Mouse (Mus musculus) thymus, postnatal 14 days (tissue): ENCODE measurements around the gene Gnai2.
"Not testable (repeated sequence)": the region's sequence is repeated elsewhere in the genome, so short reads cannot be mapped to it uniquely, and the experiment has no call there.

Experiments used
- DNase-seq: peaks from one replicate; pipeline ENCODE4 v3.0.0; 2021

The Gnai2 gene

DNA sequence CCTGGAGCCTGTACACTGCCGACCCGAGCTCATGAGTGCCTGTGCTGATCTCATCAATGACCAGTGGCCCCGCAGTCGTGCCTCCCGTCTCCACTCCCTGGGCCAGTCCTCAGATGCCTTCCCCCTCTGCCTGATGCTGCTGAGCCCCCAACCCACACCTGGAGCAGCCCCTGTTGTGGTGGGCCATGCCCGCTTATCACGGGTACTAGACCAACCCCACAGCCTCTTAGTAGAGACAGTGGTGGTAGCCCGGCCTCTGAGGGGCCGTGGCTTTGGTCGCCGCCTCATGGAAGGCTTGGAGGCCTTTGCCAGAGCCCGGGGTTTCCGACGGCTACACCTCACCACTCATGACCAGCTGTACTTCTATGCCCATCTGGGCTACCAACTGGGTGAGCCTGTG, 52.0 kb downstream of the Gnai2 start:
- DNase-seq, result no peak

- DNase-seq, result no peak
These were observed 52.6 kb downstream of the Gnai2 start for GRCm38 (mm10) chr9:107582509-107583062.

DNA sequence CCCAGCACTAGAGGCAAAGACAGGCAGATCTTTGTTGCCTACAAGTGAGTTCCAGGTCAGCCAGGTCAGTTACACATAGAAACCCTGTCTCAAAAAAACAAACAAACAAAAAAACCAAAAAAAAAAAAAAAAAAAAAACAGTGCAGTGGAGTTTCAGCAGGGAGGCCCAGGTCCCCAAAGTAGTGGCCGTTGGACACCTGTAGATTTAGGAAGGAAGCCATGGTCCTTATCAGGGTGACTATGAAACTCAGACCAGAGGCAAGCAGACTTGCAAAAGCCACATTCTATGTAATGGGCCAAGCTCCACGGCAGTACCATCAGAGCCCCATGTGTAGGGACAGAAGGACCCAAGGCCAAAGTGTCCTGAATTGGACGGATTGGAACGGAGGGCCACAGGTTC, 53.6 kb downstream of the Gnai2 start:
- no peak for DNase-seq

DNA sequence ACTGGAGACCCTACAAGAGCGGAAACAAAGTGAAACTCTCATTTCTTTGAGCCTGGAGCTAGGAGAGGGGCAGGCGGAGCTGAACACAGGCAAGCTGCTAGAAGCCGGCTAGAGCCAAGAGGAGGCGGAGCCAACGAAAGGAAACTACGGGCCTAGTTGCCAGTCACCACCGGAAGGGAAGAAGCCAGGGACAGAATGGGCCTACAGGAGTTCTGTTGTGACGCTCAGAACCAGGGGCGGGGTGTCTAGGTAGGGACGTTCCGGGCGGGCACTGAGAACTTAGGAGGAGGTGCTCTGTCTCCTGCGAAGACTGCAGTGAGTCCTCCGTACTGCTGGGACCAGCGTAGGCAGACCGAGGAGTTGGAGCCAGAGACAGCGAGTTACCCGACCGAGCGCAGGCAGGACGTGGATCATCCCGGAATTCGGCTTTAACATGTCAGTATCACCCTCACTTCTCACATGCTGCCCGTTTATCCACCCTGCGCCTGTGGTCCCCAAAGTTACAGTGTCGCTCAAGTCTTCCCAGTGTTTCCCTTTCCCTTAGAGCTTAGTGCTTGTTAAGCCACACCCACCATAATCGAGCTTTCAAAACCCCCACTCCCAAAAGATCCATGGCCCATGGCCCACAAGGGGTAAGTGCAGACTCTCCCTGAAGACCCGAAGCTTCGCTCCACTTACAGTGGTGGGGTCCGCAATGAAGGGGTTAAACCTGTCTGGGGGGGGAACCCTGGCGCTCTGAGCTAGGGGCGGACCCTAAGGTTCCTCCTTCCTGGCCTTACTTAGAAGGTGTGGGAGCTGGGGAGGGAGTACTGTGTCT, 54.5 kb downstream of the Gnai2 start, which contains the start of gene Hyal3:
Gene Hyal3 (plus strand): TSS at position 318 of the 817 bp plus-strand sequence.
- peak; percentile 89 for DNase-seq

- no peak for DNase-seq
These were observed 55.9 kb downstream of the Gnai2 start for GRCm38 (mm10) chr9:107579023-107579900.

GRCm38 (mm10) chr9:107578587-107578986, 56.6 kb downstream of the Gnai2 start, which contains the start of gene Naa80:
Naa80 (plus strand) TSS chr9:107578887.
- no peak for DNase-seq

DNA sequence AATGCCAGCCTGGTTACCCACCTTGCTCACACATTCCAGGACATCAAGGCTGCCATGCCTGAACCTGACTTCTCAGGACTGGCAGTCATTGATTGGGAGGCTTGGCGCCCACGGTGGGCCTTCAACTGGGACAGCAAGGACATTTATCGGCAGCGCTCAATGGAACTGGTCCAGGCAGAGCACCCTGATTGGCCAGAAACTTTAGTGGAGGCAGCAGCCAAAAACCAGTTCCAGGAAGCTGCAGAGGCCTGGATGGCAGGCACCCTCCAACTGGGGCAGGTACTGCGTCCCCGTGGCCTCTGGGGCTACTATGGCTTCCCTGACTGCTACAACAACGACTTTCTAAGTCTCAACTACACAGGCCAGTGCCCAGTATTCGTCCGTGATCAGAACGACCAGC, 57.3 kb downstream of the Gnai2 start:
- no peak for DNase-seq

GRCm38 (mm10) chr9:107576357-107577107, 58.6 kb downstream of the Gnai2 start, which contains the start of gene Hyal1:
Hyal1 (plus strand) TSS chr9:107576927.
- no peak for DNase-seq

- DNase-seq, result no peak
These were observed 59.4 kb downstream of the Gnai2 start for GRCm38 (mm10) chr9:107575579-107576356.

GRCm38 (mm10) chr9:107573774-107574173, 61.4 kb downstream of the Gnai2 start:
- DNase-seq, result not testable (repeated sequence)

GRCm38 (mm10) chr9:107572327-107572662, 62.9 kb downstream of the Gnai2 start:
- no peak for DNase-seq

- no peak for DNase-seq
These were observed 63.4 kb downstream of the Gnai2 start for GRCm38 (mm10) chr9:107571534-107572326.

DNA sequence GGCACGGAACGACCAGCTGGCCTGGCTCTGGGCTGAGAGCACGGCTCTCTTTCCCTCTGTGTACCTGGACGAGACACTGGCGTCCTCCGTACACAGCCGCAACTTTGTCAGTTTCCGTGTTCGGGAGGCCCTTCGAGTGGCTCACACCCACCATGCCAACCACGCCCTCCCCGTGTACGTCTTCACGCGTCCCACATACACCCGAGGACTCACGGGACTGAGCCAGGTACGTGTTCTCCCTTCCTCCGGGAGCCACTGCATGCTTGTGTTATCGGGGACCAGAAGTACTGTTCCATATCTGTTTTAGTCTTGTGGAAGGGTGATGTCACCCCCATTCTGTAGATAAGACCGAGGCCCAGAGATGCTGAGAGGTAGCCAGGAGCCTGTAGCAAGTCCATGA, 64.3 kb downstream of the Gnai2 start:
- no peak for DNase-seq

DNA sequence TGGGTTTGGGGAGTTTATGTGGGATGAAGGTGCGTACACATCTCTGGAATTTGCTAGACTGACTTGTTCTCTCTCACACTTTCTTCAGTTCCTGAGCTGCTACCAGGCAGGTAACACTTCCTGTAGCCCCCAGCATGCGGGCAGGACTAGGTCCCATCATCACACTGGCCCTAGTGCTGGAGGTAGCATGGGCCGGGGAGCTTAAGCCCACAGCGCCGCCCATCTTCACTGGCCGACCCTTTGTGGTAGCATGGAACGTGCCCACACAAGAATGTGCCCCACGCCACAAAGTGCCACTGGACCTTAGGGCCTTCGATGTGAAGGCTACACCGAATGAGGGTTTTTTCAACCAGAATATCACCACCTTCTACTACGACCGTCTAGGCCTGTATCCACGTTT, 65.2 kb downstream of the Gnai2 start:
- DNase-seq, result peak; percentile 23

GRCm38 (mm10) chr9:107569270-107569669, 65.9 kb downstream of the Gnai2 start:
- no peak for DNase-seq

DNA sequence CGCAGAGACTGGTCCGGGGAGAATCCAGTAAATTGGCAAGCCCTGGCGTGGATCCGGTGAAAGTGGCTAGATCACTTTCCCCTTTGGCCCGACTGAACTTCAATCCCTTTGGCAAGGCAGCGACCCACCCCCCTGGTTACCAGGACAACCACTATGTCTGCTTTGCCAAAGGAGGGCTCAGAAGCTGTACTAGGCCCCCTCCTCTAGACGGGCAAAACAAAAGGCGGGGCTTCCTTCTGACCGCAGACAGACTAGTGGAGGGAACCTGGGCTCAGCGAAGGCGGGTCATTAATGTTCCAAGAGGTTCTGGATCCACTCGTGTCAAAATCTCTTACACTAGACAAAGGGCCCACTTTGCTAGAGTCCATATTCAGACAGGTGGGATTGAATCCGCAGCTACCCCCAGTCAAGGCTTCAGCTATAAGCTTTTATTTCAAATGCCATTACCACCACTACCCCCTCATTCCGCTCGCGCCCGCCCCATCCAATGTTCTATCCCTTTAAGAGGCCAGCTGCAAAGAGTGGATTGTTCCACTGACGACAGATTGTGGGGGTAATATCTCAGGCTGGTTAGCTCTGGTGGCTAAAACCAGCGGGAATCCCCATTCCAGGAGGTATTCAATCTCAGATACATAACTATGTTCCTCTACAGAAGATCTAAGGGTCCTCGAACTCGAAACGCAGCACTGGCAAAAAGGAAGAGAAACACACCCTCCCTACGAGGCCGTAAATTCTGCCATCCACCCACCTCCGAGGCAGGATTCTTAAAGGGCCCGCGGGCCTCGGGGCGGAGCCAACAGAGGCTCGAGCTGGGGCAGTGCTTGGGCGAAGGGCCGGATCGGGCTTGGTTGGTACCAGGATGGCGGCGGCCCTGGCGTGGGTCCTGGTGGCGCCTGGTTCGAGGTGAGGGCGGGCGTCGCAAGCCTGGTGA, 66.6 kb downstream of the Gnai2 start:
- DNase-seq, result peak; percentile 84

DNA sequence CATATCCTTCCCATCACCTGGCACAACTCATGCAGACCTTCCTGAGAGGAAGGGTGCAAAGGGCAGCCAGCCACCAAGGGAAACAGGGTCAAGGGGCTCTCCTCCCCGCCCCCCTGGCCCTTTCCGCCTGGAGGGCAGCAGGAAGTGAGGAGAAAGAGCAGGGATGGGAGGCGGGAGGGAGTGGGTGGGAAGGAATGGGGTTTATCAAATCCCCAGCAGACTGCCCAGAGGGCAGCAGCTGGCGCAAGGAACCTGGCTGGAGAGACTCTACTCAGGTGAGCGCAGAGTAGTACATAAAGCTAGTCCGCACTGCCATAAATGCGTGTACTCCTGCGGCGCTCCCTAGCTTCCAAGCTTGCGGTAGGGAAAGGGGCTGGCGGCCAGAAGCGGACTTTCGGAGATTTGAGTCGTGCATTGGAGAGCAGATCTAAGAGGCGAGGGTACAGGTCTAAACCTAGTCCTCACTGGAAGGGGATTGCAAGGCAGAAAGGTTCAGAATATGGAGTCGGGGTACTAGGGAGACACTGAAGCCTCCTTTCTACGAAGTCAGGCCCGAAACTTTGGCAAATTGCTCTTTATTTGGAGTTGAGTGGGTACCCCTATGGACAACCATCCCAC, 67.4 kb downstream of the Gnai2 start, which contains the start of gene Hyal2:
Gene Hyal2 (plus strand): TSS at position 244 of the 618 bp plus-strand sequence.
- no peak for DNase-seq

DNA sequence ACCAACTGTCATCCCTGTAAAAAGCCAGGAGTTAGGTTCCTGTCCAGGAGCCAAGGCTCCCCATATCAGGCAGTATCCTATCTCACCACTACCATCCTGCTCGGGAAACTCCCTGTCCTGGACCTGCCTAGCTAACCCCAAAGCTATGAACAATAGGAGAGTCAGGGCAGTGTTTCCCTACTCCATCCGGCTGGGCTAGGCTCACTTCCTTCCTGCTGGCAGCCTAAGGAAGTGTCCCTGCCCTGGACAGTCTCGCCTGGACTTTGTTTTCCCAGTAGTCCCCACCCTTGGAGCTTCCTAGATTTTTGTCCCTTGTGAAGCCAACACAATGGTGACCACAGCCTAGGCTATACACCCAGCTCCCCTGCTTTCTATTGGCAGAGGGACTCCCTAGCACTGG, 68.3 kb downstream of the Gnai2 start:
- DNase-seq, result no peak

- peak; percentile 81 for DNase-seq
These were observed 69.0 kb downstream of the Gnai2 start for GRCm38 (mm10) chr9:107566041-107566709.
